Mouse (Mus musculus): ENCODE data around the gene Rnase10.
"Not testable (repeated sequence)": the region's sequence is repeated elsewhere in the genome, so short reads cannot be mapped to it uniquely, and the experiment has no call there.

Rnase10 gene

DNA sequence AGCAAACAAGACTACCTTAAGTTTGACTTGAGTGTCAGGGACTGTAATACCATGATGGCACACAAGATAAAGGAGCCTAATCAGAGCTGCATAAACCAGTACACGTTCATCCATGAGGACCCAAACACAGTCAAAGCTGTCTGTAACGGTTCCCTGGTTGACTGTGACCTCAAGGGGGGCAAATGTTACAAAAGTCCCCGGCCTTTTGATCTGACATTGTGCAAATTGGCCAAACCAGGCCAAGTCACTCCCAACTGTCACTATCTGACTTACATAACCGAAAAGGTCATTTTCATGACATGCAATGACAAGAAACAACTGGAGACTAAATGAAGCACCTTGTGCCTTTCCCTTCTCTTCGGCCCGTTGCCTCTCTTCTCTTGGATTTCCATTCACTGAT, 2.0 kb downstream of the Rnase10 start:
- no peak for DNase-seq (ENCODE audit: low read depth in 2 of 2, low spot score in 2 of 2)

DNA sequence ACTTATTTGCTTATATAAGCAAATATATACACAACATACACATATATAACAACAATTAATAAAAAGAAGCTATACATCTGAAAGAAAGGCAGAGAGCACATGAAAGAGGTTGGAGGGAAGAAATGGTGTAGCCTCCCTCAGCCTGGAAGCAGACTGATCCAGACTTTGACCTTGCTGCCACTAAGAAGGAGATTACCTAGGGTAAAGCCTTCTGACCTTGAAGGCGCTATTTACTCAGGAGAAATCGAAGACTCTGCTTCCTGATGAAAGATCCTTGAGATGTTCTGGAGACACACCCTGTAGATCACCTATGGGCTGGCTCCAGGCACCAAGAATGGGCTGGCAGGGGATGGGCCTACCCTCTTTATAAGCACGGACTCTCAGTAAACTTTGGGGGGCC, 7.2 kb downstream of the Rnase10 start:
- DNase-seq (ENCODE audit: low read depth in 2 of 2, low spot score in 2 of 2) = not testable (repeated sequence)

DNA sequence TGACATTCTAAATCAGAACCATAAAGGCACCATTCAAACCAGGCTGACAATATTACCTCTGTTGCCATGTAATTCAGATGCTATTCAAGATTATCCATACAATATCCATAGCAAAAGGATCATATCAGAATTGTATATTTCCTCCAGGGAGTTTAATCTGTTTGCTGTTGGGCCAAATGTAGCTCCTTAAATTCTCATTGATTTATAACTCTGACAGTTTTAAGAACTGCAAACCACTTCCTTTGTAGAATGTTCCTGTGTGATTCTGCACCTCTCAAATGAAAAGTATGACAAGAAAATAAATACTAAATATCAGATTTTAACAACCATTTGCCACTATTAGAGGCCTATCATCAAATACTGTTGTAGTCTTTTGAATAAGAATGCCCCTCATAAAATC, 8.2 kb downstream of the Rnase10 start:
- no peak for DNase-seq (ENCODE audit: low read depth in 2 of 2, low spot score in 2 of 2)

DNA sequence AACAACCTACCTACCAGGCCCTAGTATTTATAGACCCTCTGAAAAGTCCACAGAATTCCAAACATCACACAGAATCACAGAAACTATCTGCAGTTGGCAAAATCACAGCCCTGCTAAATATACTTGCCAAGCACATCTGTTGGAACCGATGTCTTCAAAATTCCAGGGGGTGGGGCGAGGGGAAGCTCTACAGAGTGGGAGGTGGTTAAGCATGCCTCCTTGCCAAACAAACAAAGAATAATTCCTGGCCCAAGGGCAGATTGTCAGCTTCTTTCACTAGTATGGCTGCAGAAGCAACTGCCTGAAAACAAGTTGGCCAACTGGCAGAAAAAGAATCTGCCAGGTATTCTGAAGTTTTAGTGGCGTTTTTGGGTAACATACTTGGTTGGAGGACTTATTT, 9.7 kb downstream of the Rnase10 start:
- DNase-seq (ENCODE audit: low read depth in 2 of 2, low spot score in 2 of 2) = no peak

DNA sequence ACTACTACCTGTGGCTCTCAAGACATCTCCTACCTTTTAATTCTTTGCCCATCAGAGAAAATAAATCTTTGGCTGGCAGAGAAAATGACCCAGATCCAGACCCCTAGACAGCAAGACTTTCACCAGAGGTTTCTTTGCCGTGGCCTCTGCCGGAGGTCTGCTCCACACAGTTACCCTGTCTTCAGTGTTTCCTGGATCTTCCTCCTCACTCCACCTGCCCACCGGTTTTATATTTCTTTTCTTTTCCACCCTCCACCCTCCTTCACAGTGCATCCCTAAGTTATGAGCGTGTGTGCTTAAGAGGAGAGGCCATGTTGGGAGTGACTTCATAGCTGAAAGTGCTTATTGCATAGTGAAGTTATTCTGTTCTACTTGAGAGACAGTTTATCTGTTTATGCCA, 15.9 kb downstream of the Rnase10 start:
- no peak for DNase-seq (ENCODE audit: low read depth in 2 of 2, low spot score in 2 of 2)

DNA sequence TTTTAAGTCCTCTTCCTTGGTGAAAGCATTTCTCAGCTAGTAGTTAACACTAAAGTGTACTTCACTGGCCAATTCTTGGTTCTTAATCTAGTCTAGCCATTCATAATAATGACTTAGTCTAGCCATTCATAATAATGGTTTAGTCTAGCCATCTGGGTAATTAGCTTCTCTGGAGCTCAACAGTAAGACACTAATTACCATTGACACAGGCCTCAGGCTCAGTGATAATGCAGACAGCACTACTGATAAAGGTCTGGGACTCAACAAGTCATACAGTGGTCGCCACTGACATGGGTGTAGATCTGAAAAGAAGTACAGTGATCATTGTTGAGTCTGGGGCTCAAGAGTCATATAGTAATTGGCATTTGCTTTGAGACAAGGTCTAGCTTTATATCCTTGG, 17.3 kb downstream of the Rnase10 start:
- DNase-seq (ENCODE audit: low read depth in 2 of 2, low spot score in 2 of 2) = no peak

DNA sequence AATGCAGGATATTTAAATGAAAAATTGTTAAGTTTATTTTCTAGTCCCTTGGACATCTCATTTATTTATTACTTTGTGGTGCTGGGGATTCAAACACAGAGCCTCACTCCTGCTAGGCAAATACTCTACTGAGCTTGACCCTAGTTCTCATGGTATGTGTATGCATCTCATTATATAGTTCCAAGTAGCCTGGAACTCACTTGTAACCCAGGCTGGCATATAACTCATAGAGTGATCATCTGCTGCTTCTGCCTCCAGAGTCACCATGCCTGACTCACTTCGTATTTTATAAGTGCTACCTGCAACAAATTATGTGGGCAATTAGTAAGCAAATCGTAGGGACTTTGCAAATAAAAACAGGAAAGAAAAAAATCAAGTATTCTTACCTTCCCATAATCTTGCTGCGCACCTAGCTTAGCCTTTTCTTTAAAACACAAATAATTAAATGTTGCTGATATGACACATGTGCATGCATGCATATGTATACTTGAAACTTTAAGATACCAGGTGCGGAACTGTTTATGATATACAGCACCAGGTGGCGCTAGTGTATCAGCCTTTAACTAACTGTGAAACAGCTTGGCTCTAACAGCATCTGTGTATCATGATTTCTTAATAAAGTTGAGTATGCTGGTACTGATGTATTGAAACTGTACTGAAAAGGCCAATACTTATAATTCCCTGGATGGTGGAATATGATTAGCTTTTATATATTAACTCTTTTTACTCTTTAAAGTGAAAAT, 19.0 kb downstream of the Rnase10 start:
- DNase-seq (ENCODE audit: low read depth in 2 of 2, low spot score in 2 of 2) = peak; percentile 60 to 71

DNA sequence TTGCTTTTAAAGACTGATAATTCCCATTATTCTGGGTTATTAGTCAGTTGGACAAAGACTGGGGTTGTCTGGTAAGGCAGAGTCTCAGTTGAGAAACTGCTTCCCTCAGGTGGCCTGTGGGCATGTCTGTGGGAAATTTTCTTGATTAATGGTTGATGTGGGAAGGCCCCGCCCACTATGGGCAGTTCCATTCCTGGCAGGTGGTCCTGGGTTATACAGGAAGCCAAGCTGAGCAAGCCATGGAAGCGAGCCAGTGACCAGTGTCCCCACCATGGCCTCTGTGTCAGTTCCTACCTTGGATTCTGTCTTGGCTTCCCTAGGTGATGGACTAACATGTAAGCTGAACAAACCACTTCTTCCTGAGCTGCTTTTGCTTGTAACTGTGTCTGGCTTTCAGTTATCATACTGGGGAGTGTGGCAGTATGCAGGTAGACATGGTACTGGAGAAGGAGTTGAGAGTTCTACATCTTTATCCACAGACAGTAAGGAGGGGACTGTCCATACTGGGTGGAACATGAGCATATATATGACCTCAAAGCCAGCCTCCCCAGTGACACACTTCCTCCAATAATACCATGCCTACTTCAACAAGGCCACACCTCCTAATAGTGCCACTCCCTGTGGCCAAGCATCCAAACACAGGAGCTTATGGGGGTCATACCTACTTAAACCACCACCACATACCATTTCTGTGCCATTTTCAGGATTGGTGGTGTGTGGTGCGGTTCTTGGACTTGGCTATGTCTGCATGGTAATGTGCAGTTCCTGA, 20.0 kb downstream of the Rnase10 start:
- no peak for DNase-seq (ENCODE audit: low read depth in 2 of 2, low spot score in 2 of 2)

DNA sequence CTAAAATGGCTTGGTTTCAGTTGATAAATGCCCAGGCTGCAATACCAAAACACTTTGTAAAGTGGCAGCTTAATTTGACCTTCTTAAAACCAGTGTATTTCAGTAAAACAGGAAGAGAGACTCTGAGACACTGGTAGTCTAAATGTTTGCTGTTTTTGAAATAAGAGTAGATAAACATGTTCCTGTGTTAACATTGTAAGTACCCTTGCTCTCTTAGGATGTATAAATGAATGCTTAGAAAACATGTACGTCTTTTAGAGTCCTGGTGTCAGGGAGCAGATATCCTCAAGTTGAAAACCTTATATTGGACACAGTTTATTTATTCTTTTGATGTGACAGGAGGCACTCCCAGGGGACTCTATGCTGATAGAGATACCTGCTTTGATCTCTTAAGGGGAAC, 27.7 kb downstream of the Rnase10 start:
- DNase-seq (ENCODE audit: low read depth in 2 of 2, low spot score in 2 of 2) = no peak

DNA sequence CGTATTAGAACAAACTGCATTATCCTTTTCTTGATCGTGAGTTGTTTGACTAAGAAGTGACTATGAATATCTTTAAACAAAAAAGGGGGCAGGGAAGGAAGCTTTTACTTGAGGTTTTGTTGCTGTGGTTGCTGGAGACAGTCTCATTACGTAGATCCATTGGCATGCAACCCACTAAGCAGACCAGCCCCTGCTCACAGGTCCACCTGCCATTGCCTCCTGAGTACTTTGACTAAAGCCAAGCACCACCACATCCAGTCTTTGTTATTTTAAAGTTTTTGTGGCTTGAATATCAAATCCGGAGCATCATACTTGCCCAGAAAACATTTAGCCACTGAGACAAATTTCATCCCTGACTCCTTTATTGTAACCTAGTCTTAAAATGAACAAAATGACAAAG, 28.7 kb downstream of the Rnase10 start:
- no peak for DNase-seq (ENCODE audit: low read depth in 2 of 2, low spot score in 2 of 2)

DNA sequence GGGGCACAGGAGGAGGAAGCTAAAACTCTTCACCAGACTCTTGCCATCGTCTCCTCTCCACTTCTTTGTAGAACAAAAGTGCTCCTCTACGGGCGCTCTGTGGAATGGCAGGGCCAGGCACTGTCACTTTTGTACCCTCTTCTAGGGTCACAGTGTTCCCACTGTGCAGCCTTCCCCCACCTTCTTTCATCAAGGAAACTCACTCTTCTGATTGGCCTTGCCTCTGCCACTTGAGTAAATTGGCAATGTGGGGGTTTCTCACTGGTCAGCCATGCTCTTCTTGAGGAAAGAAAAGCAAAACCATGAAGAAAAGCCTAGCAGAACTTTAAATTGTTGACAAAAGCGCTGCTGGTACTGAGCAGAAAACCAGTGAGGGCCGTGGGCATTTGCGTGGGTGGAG, 34.2 kb downstream of the Rnase10 start, which contains the start of gene Rnase9:
TSS of gene Rnase9 (minus strand) at position 101 of the 400 bp plus-strand sequence.
- DNase-seq (ENCODE audit: low read depth in 2 of 2, low spot score in 2 of 2) = no peak

DNA sequence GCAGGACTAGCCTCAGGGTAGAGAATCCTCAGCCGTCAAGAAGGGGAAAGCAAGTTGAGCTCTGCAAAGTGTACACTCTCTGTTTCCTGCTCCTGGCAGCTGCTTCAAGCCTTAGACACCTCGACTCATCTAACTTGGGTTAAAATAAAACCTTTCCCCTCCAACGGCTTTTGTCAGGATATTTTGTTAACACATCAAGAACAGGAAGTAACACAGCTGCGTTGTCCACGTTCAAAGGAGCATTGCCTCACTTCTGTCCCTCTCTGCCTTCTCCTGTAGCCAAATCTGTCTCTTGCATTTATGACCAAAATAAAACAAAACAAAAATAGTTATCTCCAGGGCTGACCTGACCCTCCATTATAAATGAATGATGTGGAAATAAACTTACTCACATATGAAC, 40.3 kb downstream of the Rnase10 start:
- DNase-seq (ENCODE audit: low read depth in 2 of 2, low spot score in 2 of 2) = no peak

DNA sequence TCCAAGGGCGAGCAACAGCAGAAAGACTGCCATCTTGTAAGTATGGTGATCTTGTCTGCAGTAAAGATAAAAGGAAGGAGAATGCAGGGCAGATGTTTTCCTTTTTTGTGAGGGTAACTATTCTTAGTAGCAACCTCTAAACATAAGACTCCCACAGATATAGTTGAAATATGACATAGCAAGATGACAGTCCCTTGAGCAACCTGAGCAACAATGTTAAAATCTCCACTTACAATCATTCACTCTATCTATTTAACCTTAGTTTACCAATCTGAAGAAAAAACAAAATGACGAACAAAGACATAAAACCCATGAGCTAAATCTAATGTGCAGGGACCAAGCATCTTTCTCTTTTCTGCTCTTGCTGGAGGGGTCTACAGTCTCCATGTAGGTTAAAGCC, 42.5 kb downstream of the Rnase10 start, which contains the start of gene Rnase11:
TSS of gene Rnase11 (minus strand) at position 101 of the 400 bp plus-strand sequence.
- DNase-seq (ENCODE audit: low read depth in 2 of 2, low spot score in 2 of 2) = no peak

DNA sequence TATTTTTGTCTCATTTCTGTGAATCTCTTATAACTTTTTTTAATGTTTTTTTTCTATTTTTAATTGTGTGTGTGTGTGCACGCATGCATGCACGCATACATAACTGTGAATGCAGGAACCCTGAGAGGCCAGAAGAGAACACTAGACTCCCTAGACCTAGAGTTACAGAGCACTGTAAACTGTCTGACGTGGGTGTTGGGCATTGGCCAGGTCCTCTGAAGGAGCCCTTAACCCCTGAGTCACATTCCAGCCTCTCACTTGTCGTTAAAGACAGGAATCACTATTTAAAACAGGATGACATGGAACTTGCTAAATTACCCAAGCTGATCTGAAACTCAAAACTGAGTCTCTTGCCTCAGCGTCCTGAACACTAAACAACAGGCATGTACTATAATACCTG, 44.4 kb downstream of the Rnase10 start:
- DNase-seq (ENCODE audit: low read depth in 2 of 2, low spot score in 2 of 2) = no peak

DNA sequence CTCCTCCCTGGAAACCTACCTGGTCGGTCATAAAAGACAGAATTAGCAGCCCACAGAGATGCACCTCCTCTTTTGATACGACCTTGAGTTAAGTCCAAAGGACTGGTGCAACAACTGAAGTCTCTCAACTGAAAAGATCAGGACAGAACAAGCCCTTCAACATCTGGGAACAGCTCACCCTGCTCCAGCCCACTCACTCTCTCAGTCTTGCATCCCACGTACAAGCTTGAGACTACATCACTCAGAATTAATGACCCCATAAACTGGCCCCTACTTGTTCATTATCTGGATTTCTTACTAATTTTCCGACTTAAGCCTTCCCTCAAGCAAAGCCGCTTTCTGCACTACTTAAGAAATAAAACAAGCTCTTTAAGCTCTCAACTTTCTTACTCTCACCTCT, 45.6 kb downstream of the Rnase10 start:
- DNase-seq (ENCODE audit: low read depth in 2 of 2, low spot score in 2 of 2) = no peak

DNA sequence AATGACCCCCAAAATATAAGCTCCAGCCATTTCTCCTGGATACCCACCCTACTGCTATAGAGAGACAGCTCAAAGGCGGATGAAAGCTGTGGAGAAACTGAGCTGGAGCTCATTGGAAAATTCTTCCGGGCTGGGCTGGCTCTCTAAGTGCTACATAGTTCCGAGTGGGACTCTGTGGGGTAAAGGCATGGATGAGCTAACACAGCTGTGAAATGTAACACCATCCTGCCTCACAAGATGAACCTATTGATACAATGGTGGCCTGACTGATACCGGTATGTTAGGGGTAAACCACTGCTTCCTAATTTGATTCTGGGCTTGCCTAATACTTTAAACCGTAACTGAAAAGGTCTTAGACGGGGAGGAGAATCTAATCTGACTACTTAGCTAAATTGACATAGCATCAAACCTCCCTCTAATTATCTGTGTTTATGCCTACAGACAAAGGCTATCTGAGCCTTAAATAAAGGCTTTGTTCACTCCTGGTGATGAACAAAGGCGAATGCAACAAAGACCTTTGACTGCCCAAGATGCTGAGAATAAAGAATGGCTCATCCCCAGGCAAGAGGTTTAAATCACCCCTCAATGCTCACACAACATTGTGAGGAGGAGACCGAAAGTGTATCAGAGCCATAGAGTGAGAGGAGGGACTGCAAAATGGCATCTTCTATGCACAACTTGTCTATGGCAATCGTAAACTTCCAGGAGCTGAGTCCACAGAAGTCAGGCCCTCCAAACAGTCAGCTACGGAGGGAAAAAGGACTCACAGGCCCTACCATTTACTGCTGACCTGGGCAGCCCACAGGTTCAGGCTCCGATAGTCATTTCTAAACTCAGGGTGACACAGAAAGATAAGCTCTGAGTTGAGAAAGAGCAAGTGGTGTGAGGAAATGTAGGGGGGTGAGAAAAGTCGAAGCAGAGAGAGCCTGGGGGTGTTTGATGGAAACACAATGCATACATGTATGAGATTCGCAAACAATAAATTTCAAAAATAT, 47.0 kb downstream of the Rnase10 start:
- no peak for DNase-seq (ENCODE audit: low read depth in 2 of 2, low spot score in 2 of 2)

DNA sequence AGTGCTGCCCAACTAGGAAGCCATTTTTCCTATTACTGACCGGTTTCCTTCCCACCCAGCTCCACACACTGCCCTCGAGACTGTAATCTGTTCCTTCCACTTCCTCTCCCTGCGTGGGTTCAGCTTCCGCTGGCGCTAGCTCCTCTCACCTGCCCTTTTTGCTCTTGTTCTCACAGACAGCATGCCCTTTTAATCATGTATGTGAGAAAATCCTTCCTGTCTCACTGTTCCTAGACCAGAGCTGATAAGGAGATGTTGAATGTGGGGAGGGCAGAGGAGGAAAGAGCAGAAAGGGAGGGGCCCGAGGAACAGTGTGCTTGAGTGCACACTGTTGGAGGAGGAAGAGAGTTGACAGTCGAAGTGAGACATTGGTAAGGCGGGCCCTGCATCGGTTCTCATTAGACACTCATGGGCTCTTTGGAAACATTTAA, 49.9 kb downstream of the Rnase10 start, which contains the start of gene Rnase12:
TSS of gene Rnase12 (minus strand) at position 261 of the 431 bp plus-strand sequence.
- DNase-seq (ENCODE audit: low read depth in 2 of 2, low spot score in 2 of 2) = no peak
